Comparison of ENCODE assay signal across 24 mouse cellular contexts in the genomic region with DNA sequence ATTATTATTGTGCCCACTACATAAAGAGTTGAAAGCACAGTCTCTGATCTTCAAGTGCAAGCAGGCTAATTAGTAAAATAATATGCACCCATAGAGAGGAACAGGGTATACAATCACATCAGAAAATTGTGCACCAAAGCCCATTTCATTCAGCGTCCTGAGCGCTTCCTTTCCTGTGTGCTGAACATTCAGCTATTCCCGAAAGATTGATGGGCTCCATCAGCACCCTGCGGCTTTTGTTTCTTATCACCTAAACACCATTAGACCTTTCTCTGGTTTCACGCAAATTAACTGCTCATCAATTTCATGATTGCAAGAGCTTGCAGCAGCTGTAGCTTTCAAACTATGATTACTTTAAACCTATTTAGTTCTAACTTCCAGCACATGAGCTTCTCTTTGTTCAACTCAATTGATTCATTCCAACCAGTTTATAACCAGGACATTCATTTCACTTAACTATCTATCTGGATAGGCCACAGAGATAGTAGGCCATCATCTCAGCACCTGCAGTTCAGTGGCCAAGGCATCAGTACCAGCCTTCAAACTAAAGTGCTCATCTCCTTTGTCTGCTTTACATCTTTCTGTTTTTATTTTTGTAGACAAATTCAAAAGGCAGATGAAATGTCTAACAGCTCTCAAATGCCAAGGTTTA. TPM values are rescaled to one million over a fixed set of nuclear protein-coding genes. Genes with fewer than 3 reads are reported as not detected.
A peak's percentile ranks its signal among the peaks of the same experiment; 100 is the strongest.
DNase-seq lines count a peak whose midpoint lies in the region; ATAC-seq and TF ChIP-seq lines count a peak whose summit lies in the region.
"Had no signal": no experiment of that assay in that cellular context is flagged by ENCODE, and none has a peak within 500 bp of the region (broad histone marks: within the 10 kb centered on the region; RNA-seq: fewer than 3 reads in every experiment).

No protein-coding gene starts in this region.

- H3K27ac ChIP-seq in hindbrain, embryonic 12.5 days = 0 out of 2 replicates have a peak overlapping the region, but pooled peaks have one; percentile 60
- H3K27ac ChIP-seq in hindbrain, postnatal 0 days = no peak overlapping the region
- H3K27ac ChIP-seq: embryonic facial prominence, embryonic 13.5 days; forebrain, embryonic 12.5 days; heart, embryonic 10.5 days had no signal

- H3K27me3 ChIP-seq in hindbrain, embryonic 12.5 days = no peaks in the 10 kb centered on the region
- no peaks in the 10 kb centered on the region for H3K27me3 ChIP-seq in hindbrain, postnatal 0 days (ENCODE audit: insufficient read depth, low read length)
- H3K27me3 ChIP-seq: embryonic facial prominence, embryonic 13.5 days; forebrain, embryonic 12.5 days had no signal

- H3K4me2 ChIP-seq in hindbrain, embryonic 12.5 days (replicated peaks) = no peak overlapping the region
- no peak overlapping the region for H3K4me2 ChIP-seq in hindbrain, postnatal 0 days (ENCODE audit: low read depth, low read length)
- H3K4me2 ChIP-seq: embryonic facial prominence, embryonic 13.5 days; forebrain, embryonic 12.5 days had no signal

- 0 out of 2 replicates have a peak, but pooled peaks cover 2% of the 10 kb centered on the region for H3K4me1 ChIP-seq in hindbrain, embryonic 12.5 days
- H3K4me1 ChIP-seq in hindbrain, postnatal 0 days (ENCODE audit: insufficient read depth, low read length) = no peaks in the 10 kb centered on the region
- H3K4me1 ChIP-seq in lung, adult 2 months (ENCODE audit: control insufficient read depth, insufficient read depth, low read length) = no peaks in the 10 kb centered on the region
- H3K4me1 ChIP-seq: embryonic facial prominence, embryonic 13.5 days; forebrain, embryonic 12.5 days; heart, embryonic 10.5 days had no signal

- H3K36me3 ChIP-seq in hindbrain, embryonic 12.5 days = no peaks in the 10 kb centered on the region
- H3K36me3 ChIP-seq in hindbrain, postnatal 0 days (ENCODE audit: insufficient read depth, low read length) = no peaks in the 10 kb centered on the region
- H3K36me3 ChIP-seq: embryonic facial prominence, embryonic 13.5 days; forebrain, embryonic 12.5 days; heart, embryonic 10.5 days had no signal

- peak; percentile 25 for DNase-seq in embryo, embryonic 10.5 days (ENCODE audit: low spot score)
- no peak for DNase-seq in embryo, embryonic 10 days (ENCODE audit: low spot score)
- DNase-seq in ZHBTc4 (ENCODE audit: low read depth, low spot score) = peak; percentile 2
- peak; percentile 11 for DNase-seq in hindbrain, postnatal 0 days (ENCODE audit: low spot score)
- DNase-seq in yolk sac, embryonic 10.5 days (ENCODE audit: low spot score) = no peak
- no peak for DNase-seq in retina, embryonic 14.5 days (ENCODE audit: low spot score)
- no peak for DNase-seq in lung, adult 2 months
- DNase-seq: adrenal gland, adult 2 months; adrenal gland, postnatal 36 days; B cell, adult 2 months; cerebellum, adult 11 months; cerebellum, adult 8-10 months; cerebellum, postnatal 25 days; gastrocnemius, postnatal 10 days; heart, adult 18-20 months; heart, postnatal 10 days had no signal

- WGBS in hindbrain, embryonic 12.5 days = 49% methylated on average over 5 of the region's 5 CpGs
- WGBS in hindbrain, postnatal 0 days = 56% methylated on average over 5 of the region's 5 CpGs
- 35% methylated on average over 5 of the region's 5 CpGs for WGBS in lung, adult 2 months

- peak; percentile 87 for ATAC-seq in hindbrain, embryonic 12.5 days (ENCODE audit: low FRiP score)
- ATAC-seq in hindbrain, postnatal 0 days = no peak
- ATAC-seq: forebrain, embryonic 16.5 days; inflammation-experienced regulatory T-cells, adult 6 months; intestine, postnatal 0 days; Patski had no signal

- no peak overlapping the region for H3K4me3 ChIP-seq in hindbrain, embryonic 12.5 days
- H3K4me3 ChIP-seq in hindbrain, postnatal 0 days (ENCODE audit: low read length) = no peak overlapping the region
- H3K4me3 ChIP-seq in lung, adult 2 months (replicated peaks; ENCODE audit: extremely low read depth, low read depth, low read length) = no peak overlapping the region
- H3K4me3 ChIP-seq: embryonic facial prominence, embryonic 13.5 days; forebrain, embryonic 12.5 days; heart, embryonic 10.5 days had no signal

- no peak for TF ChIP-seq CTCF in hindbrain, postnatal 0 days (IDR thresholded peaks at IDR 0.05; ENCODE audit: low read depth)
- TF ChIP-seq CTCF in lung, adult 2 months (IDR thresholded peaks at IDR 0.05; ENCODE audit: insufficient read depth, low read length) = no peak

- no peak for TF ChIP-seq POLR2A in lung, adult 2 months (IDR thresholded peaks at IDR 0.05; ENCODE audit: borderline replicate concordance, extremely low read depth, low read depth, low read length)

- no peaks in the 10 kb centered on the region for H3K9me3 ChIP-seq in hindbrain, embryonic 12.5 days (replicated peaks)
- no peaks in the 10 kb centered on the region for H3K9me3 ChIP-seq in hindbrain, postnatal 0 days (ENCODE audit: low read length)
- H3K9me3 ChIP-seq: embryonic facial prominence, embryonic 13.5 days; forebrain, embryonic 12.5 days; heart, embryonic 10.5 days had no signal

- H3K9ac ChIP-seq in hindbrain, embryonic 12.5 days = no peak overlapping the region
- H3K9ac ChIP-seq in hindbrain, postnatal 0 days (replicated peaks; ENCODE audit: low read length) = no peak overlapping the region
- H3K9ac ChIP-seq: embryonic facial prominence, embryonic 13.5 days; forebrain, embryonic 12.5 days had no signal

RNA-seq across cellular contexts. Expression of a gene that starts 45.5 kb away (rescaled TPM):
- polyA plus RNA-seq in hindbrain, embryonic 12.5 days (2016; fragmentation: Nextera tagmentation; extraction: Ambion mirVana) = 22.3 and 26.3 TPM in 2 replicates
- total RNA-seq in hindbrain, postnatal 0 days (2014; rRNA removed) = 28.8 and 33.8 TPM in 2 replicates
- polyA plus RNA-seq in hindbrain, postnatal 0 days (2015; fragmentation: Nextera tagmentation; extraction: Ambion mirVana) = 13.5 and 14.7 TPM in 2 replicates
- not detected in 2 replicates for polyA plus RNA-seq in lung, adult 2 months (2012; rRNA removed)
- total RNA-seq: heart, adult 18-20 months; heart, postnatal 10 days had no signal
- polyA plus RNA-seq: adrenal gland, adult 2 months; inflammation-experienced regulatory T-cells, adult 6 months had no signal

Comparison
In these comparisons a context has a peak if more than half of its experiments do, and no peak if none do; other contexts are left out.
1. DNase-seq: peak in embryo, embryonic 10.5 days (single experiment), ZHBTc4 (single experiment) and hindbrain, postnatal 0 days (single experiment); none in embryo, embryonic 10 days (single experiment), yolk sac, embryonic 10.5 days (single experiment), retina, embryonic 14.5 days (single experiment) and lung, adult 2 months (single experiment).
2. RNA of a gene that starts 45.5 kb away (polyA plus RNA-seq): 22.3 to 26.3 TPM in hindbrain, embryonic 12.5 days and 13.5 to 14.7 TPM in hindbrain, postnatal 0 days; not detected in lung, adult 2 months; every median in the first group is over 10 times any median in the second.